Mouse (Mus musculus) olfactory bulb, adult 2 months (tissue): Measurements from ENCODE around the gene Rpn2.

Source experiments
- CTCF ChIP-seq: fragments of 200-500 bp; IDR thresholded peaks from 2 replicates; pipeline ENCODE4 v1.5.1; 2012; ENCODE audit warnings: low read depth, mild to moderate bottlenecking, low read length, moderate library complexity; ENCODE audit not compliant: insufficient read depth
- POLR2A ChIP-seq: fragments of 200-500 bp; IDR thresholded peaks from 2 replicates; pipeline ENCODE4 v1.6.1; 2012; ENCODE audit warnings: mild to moderate bottlenecking, low read depth, low read length, moderate library complexity; ENCODE audit not compliant: insufficient read depth

DNA sequence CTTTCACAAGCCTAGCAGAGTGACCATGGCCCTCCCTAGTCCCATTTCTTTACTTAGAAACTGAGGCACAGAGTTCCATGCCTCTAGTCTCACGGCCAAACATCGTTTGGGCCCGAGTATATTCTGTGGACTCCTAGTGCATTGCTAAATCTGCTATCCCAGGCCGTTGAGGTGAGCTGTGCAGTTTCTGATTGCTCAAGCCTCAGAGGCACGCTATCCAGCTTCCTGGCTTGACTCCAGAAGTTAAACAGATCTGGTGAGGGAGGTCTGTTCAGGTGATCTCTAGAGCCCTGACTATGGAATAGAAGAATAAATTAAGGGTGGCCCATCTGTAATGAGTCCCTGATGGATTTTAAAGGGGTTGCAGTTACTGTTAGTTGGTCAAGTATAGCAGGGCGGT, 38.4 kb downstream of the Rpn2 start:
- TF ChIP-seq POLR2A: no peak
- no peak for TF ChIP-seq CTCF
